Comparison of ENCODE assay signal across 11 mouse cellular contexts in the genomic region with DNA sequence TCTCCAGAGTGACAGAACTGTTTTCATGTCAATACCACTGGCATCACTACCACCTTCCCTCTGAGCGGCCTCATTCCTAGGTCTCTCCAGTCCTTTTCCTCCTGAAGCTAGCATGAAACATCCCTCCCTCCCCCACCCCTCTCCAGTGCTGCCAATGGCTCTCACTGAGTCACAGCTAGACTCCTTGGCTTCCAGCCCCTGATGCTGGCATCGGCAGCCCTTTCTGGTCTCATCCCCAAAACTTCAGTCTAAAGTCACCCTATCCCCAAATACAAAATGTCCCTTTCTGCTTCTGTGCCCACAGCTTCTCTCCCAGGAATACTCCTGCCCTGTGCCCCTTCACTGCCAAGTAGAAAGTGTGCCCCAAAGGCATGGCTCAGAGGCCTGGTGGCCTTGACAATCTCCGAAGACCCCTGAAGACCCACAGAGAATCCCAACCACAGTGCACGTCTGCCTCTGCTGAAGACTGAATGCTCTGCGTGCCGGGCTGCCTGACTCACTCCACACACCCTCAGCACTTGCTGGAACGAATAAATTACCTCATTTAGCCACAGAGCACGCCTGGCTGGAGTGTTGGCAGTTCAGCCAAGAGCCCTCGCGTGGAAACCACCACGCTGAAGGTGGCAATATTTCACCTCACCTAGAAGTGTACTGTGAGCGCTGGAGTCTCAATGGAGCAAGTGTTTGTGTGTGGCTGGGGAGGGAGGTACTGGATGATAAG. TPM values are rescaled to one million over a fixed set of nuclear protein-coding genes. Genes with fewer than 3 reads are reported as not detected.
A peak's percentile ranks its signal among the peaks of the same experiment; 100 is the strongest.
DNase-seq lines count a peak whose midpoint lies in the region; ATAC-seq lines count a peak whose summit lies in the region.
"Had no signal": no experiment of that assay in that cellular context is flagged by ENCODE, and none has a peak within 500 bp of the region (broad histone marks: within the 10 kb centered on the region; RNA-seq: fewer than 3 reads in every experiment).

No protein-coding gene starts in this region.

- no peak overlapping the region for H3K4me3 ChIP-seq in limb, embryonic 12.5 days (replicated peaks)
- H3K4me3 ChIP-seq in limb, embryonic 10.5 days, result no peak overlapping the region
- H3K4me3 ChIP-seq in embryonic facial prominence, embryonic 15.5 days (replicated peaks), result no peak overlapping the region
- H3K4me3 ChIP-seq in midbrain, embryonic 16.5 days (ENCODE audit: low read depth, low read length), result no peak overlapping the region

- H3K4me1 ChIP-seq in limb, embryonic 12.5 days (replicated peaks), result peaks cover 77% of the 10 kb centered on the region
- peaks cover 57% of the 10 kb centered on the region for H3K4me1 ChIP-seq in limb, embryonic 10.5 days
- H3K4me1 ChIP-seq in embryonic facial prominence, embryonic 15.5 days, result peaks cover 68% of the 10 kb centered on the region
- peaks cover 61% of the 10 kb centered on the region for H3K4me1 ChIP-seq in midbrain, embryonic 16.5 days (ENCODE audit: control insufficient read depth, insufficient read depth, low read length)

- peaks cover 38% of the 10 kb centered on the region for H3K27me3 ChIP-seq in limb, embryonic 12.5 days
- peaks cover 68% of the 10 kb centered on the region for H3K27me3 ChIP-seq in limb, embryonic 10.5 days (ENCODE audit: low read depth, poor library complexity, severe bottlenecking)
- H3K27me3 ChIP-seq in embryonic facial prominence, embryonic 15.5 days, result no peaks in the 10 kb centered on the region
- no peaks in the 10 kb centered on the region for H3K27me3 ChIP-seq in midbrain, embryonic 16.5 days (ENCODE audit: control insufficient read depth, insufficient read depth, low read depth, low read length)

- peak; percentile 52 for DNase-seq in adrenal gland, postnatal 14 days
- no peak for DNase-seq in adrenal gland, adult 8-10 months
- DNase-seq in limb, embryonic 10.5 days (ENCODE audit: low spot score), result no peak
- no peak for DNase-seq in testis, postnatal 14 days (ENCODE audit: low spot score)
- no peak for DNase-seq in kidney, adult 11 months
- DNase-seq: gastrocnemius, postnatal 36 days; heart, postnatal 4 days had no signal

- no peaks in the 10 kb centered on the region for H3K9me3 ChIP-seq in limb, embryonic 12.5 days
- H3K9me3 ChIP-seq in limb, embryonic 10.5 days (replicated peaks), result no peaks in the 10 kb centered on the region
- H3K9me3 ChIP-seq in embryonic facial prominence, embryonic 15.5 days (replicated peaks), result no peaks in the 10 kb centered on the region
- no peaks in the 10 kb centered on the region for H3K9me3 ChIP-seq in midbrain, embryonic 16.5 days (replicated peaks; ENCODE audit: control insufficient read depth, low read length, poor library complexity, severe bottlenecking)

- H3K4me2 ChIP-seq in limb, embryonic 12.5 days, result no peak overlapping the region
- H3K4me2 ChIP-seq in embryonic facial prominence, embryonic 15.5 days (replicated peaks), result no peak overlapping the region
- H3K4me2 ChIP-seq in midbrain, embryonic 16.5 days (ENCODE audit: low read length), result no peak overlapping the region; the same call in 1 of the 2 replicates
- H3K4me2 ChIP-seq: liver, embryonic 11.5 days had no signal

- H3K27ac ChIP-seq in limb, embryonic 12.5 days, result peak overlapping the region; percentile 17; the same call in 1 of the 2 replicates
- H3K27ac ChIP-seq in limb, embryonic 10.5 days, result no peak overlapping the region
- H3K27ac ChIP-seq in embryonic facial prominence, embryonic 15.5 days (replicated peaks), result peak overlapping the region; percentile 12; the same call in 1 of the 2 replicates
- H3K27ac ChIP-seq in midbrain, embryonic 16.5 days (ENCODE audit: low read length), result peak overlapping the region; percentile 76; the same call in 1 of the 2 replicates

- H3K36me3 ChIP-seq in limb, embryonic 12.5 days, result peaks cover 6% of the 10 kb centered on the region; the same call in 1 of the 2 replicates
- H3K36me3 ChIP-seq in limb, embryonic 10.5 days, result peaks cover 6% of the 10 kb centered on the region
- no peaks in the 10 kb centered on the region for H3K36me3 ChIP-seq in embryonic facial prominence, embryonic 15.5 days
- H3K36me3 ChIP-seq in midbrain, embryonic 16.5 days (ENCODE audit: control insufficient read depth, insufficient read depth, low read length), result no peaks in the 10 kb centered on the region

- ATAC-seq in limb, embryonic 12.5 days (ENCODE audit: insufficient number of reproducible peaks, insufficient read depth, low FRiP score, low TSS enrichment, low read depth), result no peak
- ATAC-seq in embryonic facial prominence, embryonic 15.5 days (ENCODE audit: insufficient number of reproducible peaks, low FRiP score, low TSS enrichment, low read depth), result no peak
- no peak for ATAC-seq in midbrain, embryonic 16.5 days

- no peak overlapping the region for H3K9ac ChIP-seq in limb, embryonic 12.5 days (replicated peaks)
- H3K9ac ChIP-seq in embryonic facial prominence, embryonic 15.5 days, result no peak overlapping the region
- peak overlapping the region; percentile 22; the same call in 1 of the 2 replicates for H3K9ac ChIP-seq in midbrain, embryonic 16.5 days (ENCODE audit: low read depth, low read length)

- WGBS in limb, embryonic 12.5 days, result 66% methylated on average over 12 of the region's 12 CpGs
- WGBS in limb, embryonic 10.5 days, result 71% methylated on average over 12 of the region's 12 CpGs
- 44% methylated on average over 12 of the region's 12 CpGs for WGBS in embryonic facial prominence, embryonic 15.5 days
- WGBS in midbrain, embryonic 16.5 days, result 43% methylated on average over 12 of the region's 12 CpGs

RNA-seq across cellular contexts. Expression of gene Tcf20, which starts 47.0 kb away (rescaled TPM):
- 75.9 and 85.4 TPM in 2 replicates for total RNA-seq in adrenal gland, postnatal 14 days (2021)
- 100 to 1,000 TPM; 102 to 109 (median 106) TPM for total RNA-seq in adrenal gland, adult 8-10 months (2022)
- polyA plus RNA-seq in limb, embryonic 12.5 days (2016; fragmentation: Nextera tagmentation; extraction: Ambion mirVana), result 12.1 and 13.6 TPM in 2 replicates
- 8.1 and 8.3 TPM in 2 replicates for polyA plus RNA-seq in limb, embryonic 10.5 days (2016; fragmentation: Nextera tagmentation; extraction: Ambion mirVana)
- polyA plus RNA-seq in embryonic facial prominence, embryonic 15.5 days (2015; fragmentation: Nextera tagmentation; extraction: Ambion mirVana), result 10.5 and 11.1 TPM in 2 replicates
- polyA plus RNA-seq in midbrain, embryonic 16.5 days (2015; fragmentation: Nextera tagmentation; extraction: Ambion mirVana), result 13.0 and 13.6 TPM in 2 replicates
